Mouse (Mus musculus) small intestine, adult 2 months (tissue): ENCODE measurements around the gene Rnf215.

ENCODE experiments used
- CTCF ChIP-seq: fragments of 200-500 bp; IDR thresholded peaks from 2 replicates; pipeline ENCODE4 v1.5.1; 2012; ENCODE audit warnings: low read depth, mild to moderate bottlenecking, control low read depth, inconsistent platforms, low read length, moderate library complexity, mixed read lengths; ENCODE audit not compliant: insufficient replicate concordance, insufficient read length; ENCODE audit errors: extremely low read depth
- POLR2A ChIP-seq: fragments of 200-500 bp; IDR thresholded peaks from 2 replicates; pipeline ENCODE4 v1.6.1; 2012; ENCODE audit warnings: low read depth, mild to moderate bottlenecking, control low read depth, inconsistent platforms, low read length, moderate library complexity

DNA sequence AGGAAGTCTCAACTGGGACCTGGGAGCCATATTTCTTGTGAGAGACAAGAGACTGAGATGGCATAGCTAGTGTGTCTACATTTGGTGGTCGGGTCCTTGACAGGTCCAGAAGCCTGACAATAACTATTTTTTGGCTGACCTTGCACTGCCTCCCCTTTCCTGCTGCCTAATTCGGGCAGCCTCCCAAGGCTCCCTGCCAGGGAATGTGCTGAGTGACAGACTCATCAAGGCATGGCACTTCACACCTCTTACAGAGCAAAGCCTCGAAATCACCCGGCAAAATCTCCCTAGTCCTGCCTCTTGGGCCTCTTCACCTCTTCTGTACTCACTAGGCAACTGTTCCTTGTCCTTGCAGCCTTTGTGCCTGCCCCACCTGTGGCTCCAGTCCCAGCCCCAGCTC is 42.7 kb downstream of the Rnf215 start:
- TF ChIP-seq CTCF (no peak), POLR2A (no peak)
